Mouse (Mus musculus) right cerebral cortex, postnatal 4 days (tissue): ENCODE results near the gene Col24a1.
"Not testable (repeated sequence)": the region's sequence is repeated elsewhere in the genome, so short reads cannot be mapped to it uniquely, and the experiment has no call there.

Experiments
- DNase-seq: peaks from one replicate; pipeline ENCODE4 v3.0.0-alpha.2; 2022

The Col24a1 gene

DNA sequence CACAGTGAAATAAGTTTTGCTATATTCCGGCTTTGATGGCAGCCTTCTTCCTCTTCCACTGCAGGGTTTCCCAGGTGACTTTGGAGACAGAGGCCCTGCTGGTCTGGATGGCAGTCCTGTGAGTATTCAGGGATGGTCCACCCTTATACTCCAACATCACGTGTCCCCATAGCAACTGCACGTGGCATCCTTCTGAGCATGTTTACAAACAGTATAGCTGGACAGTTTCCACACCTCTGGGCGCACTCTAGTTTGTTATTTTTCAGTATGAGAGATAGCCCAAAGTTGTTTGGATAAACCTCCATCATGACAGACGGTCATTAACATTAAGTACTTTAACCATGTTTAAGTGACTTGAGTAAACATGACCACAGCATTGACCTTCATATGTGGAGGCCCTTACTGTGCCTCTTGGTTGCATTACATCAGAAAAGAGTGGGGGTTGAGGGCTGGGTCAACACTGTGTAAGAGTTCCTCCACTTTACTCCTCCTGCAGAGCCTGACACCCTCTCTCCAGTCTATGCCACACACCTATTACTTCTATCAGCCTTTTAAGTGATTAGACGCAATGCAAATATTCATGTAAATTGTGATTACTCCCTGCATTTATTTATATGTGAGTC lies 64.7 kb downstream of the Col24a1 start:
- DNase-seq = no peak

- DNase-seq = no peak
Measured at GRCm38 (mm10) chr3:145365227-145365626, 73.0 kb downstream of the Col24a1 start.

DNA sequence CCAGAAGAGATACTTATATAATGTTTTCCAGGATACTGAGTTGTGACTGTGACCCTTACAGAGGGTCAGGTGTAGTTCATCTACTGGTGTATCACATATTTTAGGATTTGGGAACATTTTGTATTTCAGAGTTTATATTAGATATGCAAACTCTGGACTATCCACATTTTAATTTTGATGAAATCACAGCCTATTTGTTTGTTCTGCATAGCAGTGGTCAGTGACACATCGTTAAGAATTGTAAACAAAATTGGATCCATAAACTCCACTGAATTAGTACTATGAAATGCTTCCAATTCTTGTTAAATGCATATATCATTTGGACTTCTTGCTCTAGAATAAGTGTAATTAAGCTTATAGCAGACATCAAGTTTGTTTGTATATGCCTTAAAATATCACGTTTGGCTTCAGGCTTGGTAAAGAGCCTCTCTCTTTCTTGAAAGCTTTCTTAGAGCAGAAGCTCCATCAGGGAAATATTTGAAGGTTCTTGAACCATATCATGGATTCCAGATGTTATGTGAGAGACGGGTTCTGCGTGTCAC lies 75.0 kb downstream of the Col24a1 start:
- DNase-seq = no peak

DNA sequence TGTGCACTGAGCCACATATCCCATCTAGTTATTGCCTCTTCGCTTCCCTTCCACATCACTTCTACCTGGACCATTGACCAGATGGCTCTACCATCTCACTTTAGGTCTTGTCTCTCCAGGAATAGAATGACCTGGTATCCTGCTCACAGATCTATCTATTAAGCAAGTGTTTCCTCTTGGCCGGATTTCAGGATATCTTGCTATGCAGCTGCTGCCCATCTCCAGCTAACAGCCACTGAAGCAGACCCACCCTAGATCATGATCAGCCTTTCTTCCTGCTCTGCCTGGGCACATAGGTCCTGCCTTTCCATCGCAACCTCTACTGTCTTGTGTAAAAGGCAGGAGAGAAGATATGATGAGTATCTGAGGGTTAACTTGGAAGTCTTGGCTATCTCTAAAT lies 84.0 kb downstream of the Col24a1 start:
- no peak for DNase-seq

GRCm38 (mm10) chr3:145383095-145383494 lies 90.8 kb downstream of the Col24a1 start:
- no peak for DNase-seq

DNA sequence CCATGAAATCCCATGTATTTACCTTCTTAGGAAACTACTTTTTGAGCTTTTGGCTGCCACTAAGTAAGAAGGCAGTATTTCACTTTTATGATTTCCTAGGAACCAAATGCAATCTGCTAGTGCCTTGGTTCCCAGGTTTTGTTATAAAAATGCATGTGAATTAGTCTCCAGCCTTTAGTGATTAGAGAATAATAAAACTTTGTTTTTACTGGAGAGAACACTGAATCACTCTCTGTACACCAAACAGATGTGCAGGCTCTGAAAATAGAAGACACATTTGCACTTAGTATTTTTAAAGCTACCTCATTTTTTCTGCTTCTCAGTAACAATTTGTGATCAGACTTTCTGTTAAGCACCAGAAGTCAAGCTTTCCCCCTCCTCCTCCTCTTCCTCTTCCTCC lies 94.2 kb downstream of the Col24a1 start:
- DNase-seq = no peak

DNA sequence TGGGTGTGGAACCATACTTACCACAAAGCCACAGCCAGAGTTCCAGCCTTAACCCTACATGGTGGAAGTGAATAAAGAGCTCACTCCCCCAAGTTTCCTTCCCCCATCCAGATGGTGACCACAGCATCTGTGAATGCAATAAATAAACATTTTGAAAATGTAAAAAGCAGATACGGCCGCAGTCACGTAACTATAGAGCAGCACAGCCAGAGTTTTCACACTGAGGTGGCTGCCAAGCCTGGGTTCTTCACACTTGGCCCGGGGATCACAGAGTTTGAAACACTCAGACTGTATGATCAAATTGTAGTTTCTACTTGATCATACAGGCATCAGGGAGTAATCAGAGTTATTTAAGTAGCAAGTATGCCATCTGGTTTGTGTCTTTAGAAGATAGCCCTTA lies 98.4 kb downstream of the Col24a1 start:
- DNase-seq = no peak

DNA sequence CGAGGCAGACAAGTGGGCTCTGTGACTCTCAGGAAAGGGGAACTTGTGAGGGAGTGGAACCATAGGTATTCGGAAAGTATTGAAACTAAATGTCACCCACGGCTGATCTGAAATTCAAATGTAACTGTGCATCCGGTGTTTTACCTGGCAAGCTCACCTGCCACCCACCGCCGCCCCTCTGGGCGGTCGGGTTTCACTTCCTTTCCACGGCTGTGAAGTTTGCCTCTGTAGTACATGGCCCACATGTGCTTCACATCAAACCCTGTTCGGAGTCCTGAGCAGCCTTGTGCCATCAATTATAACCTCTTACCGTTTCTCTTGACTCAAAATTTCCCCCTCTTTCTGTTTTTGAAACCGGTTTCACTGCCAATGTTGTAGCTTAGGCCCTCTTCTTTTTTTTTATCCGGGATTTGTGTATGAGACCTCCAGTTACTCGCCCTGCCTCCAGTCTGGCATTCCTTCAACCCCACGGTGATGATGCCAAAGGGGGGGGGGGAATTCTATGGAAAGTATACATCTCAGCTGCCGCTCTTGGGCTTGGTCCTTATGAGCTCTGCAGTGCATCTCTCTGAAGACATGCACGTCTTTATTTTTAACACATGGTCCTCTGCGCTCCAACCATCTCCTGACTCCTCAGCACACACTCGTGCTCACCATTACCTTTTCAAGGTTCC lies 99.9 kb downstream of the Col24a1 start:
- no peak for DNase-seq

DNA sequence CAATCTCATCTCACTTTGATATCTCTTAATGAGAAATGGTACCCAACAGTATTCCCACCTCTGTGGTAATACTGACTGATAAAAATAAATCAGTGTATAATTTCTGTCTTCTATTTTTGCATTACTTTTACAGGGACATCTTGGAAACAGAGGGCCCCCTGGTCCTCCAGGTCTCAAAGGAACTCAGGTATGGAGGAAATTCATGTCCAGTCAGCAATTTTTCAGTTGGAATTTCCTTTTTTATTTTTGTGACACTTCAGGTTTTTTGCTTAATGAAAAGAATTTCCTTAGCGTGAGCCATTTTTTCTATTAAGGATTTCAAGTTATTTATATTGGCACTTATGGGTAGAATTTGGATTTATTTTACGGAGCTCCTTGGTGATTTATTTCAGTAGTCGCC lies 106.9 kb downstream of the Col24a1 start:
- DNase-seq = no peak

- DNase-seq = no peak
Measured at GRCm38 (mm10) chr3:145402257-145402656, 110.0 kb downstream of the Col24a1 start.

- DNase-seq = no peak
Measured at GRCm38 (mm10) chr3:145402994-145403393, 110.7 kb downstream of the Col24a1 start.

DNA sequence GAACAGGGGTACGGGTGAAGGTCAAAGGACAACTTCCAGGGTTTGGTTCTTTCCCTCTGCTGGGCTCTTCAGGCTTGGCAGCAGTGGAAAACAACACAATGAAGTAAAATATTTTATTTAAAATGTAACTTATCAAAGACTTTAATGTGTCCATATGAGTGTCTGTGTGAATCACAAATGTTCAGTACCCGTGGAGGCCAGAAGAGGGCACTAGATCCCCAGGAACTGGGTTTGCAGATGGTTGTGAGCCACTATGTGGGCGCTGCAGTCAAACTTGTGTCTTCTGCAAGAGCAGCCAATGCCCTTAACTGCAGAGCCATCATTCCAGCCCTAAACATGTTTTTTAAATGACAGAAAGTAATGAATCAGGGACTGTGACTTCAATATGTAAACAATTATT lies 115.8 kb downstream of the Col24a1 start:
- peak; percentile 12 for DNase-seq

GRCm38 (mm10) chr3:145412137-145412536 lies 119.9 kb downstream of the Col24a1 start:
- no peak for DNase-seq

- DNase-seq = no peak
Measured at GRCm38 (mm10) chr3:145414362-145414761, 122.1 kb downstream of the Col24a1 start.

DNA sequence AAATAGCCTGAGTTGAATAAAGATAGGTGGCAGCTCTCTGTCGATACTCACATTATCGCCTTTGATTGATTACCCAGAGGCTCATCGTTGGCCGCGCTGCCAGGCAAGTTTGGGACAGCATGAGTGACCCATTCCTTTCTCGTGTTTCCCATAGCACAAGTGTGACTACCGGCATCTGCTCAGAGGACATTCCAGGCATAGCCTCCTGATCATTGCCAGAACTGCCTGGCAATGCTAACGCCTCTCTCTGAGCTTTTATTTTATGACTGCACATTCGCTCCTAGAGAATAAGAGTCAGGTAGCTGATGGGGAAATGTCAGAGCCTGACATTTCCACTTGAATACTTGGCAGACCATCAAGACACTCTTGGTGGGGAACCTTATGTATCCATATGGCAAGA lies 125.5 kb downstream of the Col24a1 start:
- DNase-seq = no peak

- no peak for DNase-seq
Measured at GRCm38 (mm10) chr3:145420421-145420820, 128.1 kb downstream of the Col24a1 start.

DNA sequence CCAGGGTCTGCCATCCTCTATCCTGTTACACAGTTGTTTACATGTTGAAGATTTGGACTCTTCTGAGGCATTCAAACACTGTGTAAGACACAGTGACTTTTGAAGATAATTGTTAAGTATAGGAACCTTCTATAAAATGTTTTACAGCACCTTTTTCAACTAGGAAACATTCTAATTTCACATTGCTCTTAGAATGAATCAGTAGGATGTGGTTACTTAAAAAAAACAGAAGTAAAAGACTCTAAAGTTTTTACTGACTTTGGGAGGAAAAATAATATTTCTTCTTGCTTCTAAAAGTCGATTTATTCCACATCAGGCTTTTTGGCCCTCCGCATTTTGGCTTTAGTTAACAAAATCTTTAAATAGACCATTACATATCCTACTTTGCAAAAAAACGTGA lies 129.8 kb downstream of the Col24a1 start:
- DNase-seq = no peak

DNA sequence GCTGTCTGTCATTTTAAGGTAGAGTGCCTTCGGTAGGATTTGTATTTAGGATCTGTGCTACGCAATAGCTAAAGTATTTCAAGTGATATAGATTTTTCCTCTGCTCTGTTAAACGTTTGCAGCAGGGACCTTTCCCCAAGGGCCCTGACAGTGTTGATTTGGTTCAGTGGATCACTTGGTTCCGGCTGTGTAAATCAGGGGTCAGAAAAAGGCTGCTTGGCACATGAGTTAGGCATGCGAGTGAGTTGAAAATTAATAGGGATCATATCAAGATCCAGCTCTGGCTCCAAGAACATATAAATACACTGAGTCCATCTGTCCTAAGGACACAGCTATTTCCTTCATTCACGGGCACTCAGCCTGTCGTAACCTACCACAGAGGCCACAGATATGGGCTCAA lies 146.1 kb downstream of the Col24a1 start:
- no peak for DNase-seq

DNA sequence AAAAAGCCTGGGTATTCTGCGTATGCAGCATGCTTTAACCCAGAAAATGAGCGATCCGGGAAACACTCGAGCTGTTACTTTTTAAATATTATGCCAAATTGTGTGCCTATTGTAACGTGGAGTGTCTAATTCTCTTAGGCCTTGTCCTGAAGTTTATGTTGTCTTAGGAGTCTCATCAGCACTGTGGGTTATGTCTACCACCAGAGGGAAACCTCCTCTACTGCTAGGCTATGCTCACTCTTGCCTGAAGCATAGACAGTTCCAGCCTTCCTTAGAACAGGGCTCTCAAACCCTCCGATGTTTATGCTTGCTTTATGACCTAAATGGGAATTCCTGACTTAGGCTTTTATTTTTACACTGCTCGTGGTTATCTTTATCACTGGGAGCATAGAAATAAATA lies 146.8 kb downstream of the Col24a1 start:
- no peak for DNase-seq

- no peak for DNase-seq
Measured at GRCm38 (mm10) chr3:145440993-145441392, 148.7 kb downstream of the Col24a1 start.

DNA sequence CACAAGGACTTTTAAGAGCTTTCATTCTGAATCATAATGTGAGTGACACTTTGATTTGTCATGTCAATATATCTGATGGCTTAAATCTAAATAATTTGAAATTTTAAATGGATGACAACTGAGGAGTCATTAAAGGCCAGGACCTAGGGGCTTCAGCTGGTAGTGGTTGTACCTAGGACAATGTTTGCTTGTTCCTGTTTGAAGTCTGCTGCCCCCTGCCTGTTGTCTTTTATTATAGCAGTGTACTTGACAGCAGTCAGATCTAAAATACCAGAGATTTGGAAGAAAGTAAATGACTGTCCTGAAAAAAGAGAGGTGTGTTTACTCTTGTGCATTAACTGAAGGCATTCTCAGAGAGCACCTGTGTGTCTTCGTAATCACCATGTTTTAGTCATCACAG lies 150.0 kb downstream of the Col24a1 start:
- DNase-seq = peak; percentile 16

- not testable (repeated sequence) for DNase-seq
Measured at GRCm38 (mm10) chr3:145443167-145443566, 150.9 kb downstream of the Col24a1 start.

DNA sequence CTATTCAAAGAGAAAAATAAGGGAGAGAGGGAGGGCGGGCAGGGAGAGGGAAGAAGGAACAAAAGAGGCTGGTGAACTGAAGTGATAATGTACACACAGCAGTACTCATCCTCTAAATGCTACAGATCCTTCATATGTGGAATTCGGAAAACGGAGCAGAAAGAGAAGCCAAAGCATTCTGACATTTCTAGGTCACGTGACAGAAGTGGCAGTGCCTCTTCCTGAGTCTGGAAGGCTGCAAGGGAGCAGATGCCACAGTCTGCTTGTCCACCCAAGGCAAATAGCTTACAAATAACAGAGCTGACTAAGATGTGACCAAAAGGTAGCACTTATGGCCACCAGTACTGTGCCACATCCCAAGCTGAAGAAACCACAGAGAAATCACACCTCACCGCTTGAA lies 164.8 kb downstream of the Col24a1 start:
- DNase-seq = no peak

DNA sequence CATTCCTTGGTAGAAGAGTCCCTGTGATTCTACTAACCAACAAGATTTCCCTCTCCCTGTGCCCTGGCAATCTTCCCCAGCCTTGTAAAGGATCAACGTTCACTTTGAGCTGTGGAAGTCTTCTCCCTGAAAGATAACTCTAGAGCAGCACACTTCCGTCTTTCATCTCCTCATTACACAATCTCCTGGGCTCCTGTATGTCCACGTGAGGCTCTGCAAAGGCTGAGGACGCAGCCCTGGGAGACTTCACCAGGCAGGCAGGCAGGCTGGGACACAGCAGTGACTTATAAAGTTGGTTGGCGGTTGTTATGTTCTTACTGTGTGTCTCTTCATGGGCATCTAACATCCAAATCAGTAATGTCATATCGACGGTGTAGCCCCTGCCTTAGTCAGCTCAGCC lies 170.1 kb downstream of the Col24a1 start:
- no peak for DNase-seq

DNA sequence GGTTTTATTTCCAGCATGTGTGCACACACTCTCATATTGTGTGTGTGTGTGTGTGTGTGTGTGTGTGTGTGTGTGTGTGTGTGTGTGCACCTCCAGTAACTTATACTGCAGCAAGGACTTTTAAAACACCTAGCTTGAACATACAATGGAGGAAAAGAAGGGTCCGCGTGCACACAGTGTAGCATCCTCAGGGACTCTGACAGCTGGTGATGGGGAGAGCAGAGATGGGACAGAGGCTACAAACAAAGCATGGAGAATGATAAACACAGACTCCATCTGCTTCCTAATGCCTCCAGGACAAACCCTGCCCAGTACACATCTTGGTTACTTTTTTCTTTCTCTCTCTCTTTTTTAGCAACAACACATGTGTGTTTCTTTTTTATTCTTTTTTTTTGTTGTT lies 171.5 kb downstream of the Col24a1 start:
- no peak for DNase-seq
